Mouse (Mus musculus): ENCODE measurements at regions not wholly inside any gene's neighbourhood (a gene's known extent, or its start where the extent isn't known, plus 50 kb on each side); places are given as distances from the start of the nearest gene placed in this dataset.
"Not testable (repeated sequence)": the region's sequence is repeated elsewhere in the genome, so short reads cannot be mapped to it uniquely, and the experiment has no call there.

DNA sequence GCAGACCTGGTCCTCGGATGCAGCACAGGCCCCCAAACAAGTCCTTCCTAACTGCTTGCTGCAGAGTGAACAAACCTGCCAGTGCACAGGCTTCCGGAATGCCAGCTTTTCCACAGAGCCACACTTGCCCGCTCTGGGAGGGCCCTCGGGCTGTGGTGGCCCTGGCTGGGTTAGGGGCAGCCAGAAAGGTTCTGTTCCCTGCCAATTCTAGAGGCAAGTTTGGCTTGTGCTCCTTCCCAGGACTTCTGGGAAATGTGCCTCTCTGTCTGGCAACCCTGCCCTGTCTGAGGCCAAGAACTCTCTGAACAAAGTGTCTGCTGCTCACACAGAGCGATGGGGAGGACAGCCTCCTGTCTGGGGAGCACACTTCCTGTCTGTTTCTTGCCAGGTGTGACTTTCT, 66.4 kb downstream of the Xrcc2 start:
- peak; percentile 7 to 11 for DNase-seq

DNA sequence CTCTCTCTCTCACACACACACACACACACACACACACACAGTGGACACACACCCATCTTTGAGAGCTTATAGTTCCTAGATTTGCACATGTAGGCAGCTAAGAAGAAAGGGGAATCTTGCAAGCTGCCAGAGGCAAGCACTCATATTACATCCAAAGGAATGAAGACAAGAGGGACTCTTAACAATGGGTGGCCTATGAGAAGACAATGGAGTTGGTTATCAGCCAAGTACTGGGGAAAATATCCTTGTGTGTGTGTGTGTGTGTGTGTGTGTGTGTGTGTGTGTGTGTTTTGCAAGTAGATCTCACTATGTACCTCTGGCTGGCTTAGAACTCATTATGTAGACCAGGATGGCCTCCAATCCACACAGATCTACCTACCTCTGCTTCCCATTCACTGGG, 67.5 kb downstream of the Xrcc2 start:
- DNase-seq: no peak

DNA sequence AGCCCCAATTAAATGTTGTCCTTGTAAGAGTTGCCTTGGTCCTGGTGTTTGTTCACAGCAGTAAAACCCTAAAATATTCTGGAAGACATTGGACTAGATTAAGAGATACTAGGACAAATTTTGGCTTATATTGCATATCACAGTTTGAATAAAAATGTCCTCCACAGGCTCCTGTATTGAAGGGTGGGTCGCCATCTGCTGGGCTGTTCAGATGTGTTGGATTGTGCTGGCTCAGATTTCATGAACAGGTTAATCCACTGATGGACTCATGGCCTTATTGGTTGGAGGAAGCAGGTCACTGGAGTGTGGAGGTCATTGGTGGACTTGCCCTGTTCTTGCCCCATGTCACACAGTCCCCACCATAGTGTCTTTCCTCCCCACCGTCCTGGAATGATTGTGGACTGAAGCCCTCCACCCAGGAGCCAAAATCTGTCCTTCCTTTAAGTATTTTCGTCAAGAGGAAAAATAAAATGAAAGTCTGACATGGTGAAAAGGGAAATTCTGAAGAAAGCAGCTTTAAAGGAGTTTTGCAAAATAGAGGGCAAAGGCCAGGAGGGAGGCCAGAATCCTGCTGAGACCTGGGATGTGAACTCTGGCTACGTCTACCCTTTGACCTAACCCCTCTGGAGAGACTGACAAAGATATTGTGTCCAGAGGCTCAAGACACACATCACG, 72.6 kb downstream of the Xrcc2 start:
- no peak for DNase-seq

DNA sequence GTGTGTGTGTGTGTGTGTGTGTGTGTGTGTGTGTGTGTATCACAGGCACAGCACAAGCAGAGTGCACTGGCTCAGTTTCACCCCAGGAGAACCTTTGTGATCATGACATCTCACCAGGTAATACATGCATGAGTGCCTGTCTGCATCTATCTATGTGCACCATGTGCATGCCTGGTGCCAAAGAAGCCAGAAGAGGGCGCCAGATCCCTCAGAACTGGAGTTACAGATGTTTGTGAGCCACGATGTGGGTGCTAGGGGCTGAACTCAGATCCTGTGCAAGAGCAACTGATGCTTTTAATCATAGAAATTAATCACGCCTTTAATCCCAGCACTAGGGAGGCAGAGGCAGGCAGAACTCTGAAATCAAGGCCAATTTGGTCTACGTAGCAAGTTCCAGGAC, 75.9 kb downstream of the Xrcc2 start:
- DNase-seq: no peak

DNA sequence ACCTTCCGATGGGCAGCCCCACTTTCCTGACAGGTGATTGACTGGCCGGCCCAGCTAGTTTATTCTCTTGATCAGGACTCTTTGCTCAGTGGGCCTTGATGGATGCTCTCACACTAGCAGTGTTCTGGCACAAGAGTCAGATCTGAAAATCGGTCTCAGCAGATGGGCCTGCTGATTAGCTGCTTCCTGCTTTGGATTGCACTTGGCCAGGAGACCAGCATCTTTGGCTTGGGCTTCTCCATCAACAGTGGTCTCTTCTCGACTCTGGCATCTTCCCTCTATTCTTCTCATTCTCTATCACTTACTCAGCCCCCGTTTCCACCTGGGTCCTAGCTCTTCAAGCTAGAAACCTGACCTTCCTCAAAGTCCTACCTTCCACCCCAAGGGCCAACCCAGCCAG, 77.1 kb downstream of the Xrcc2 start:
- no peak for DNase-seq

- DNase-seq: no peak
These were observed 78.5 kb downstream of the Xrcc2 start for GRCm38 (mm10) chr5:25627086-25627485.

DNA sequence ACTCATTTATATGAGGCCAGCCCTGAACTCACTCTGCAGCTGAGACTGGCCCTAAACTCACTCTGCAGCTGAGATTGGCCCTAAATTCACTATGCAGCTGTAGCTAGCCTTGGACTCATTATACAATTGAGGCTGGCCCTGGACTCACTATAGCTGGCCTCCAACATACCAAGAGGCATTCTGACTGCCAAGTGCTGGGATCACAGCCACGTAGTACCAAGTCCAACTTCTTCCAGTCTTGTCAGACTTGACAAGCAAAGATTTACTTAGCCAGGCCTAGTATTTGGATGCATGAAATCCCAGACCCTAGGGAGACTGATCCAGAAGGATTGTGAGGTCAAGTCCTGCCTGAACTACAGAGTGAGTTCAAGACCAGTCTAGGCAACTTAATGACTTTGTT, 81.6 kb downstream of the Xrcc2 start:
- DNase-seq: no peak

GRCm38 (mm10) chr5:25619872-25620271, 85.8 kb downstream of the Xrcc2 start:
- no peak for DNase-seq

GRCm38 (mm10) chr5:25619337-25619736, 86.3 kb downstream of the Xrcc2 start:
- not testable (repeated sequence) for DNase-seq

- no peak for DNase-seq
These were observed 91.0 kb downstream of the Xrcc2 start for GRCm38 (mm10) chr5:25614659-25615061.

DNA sequence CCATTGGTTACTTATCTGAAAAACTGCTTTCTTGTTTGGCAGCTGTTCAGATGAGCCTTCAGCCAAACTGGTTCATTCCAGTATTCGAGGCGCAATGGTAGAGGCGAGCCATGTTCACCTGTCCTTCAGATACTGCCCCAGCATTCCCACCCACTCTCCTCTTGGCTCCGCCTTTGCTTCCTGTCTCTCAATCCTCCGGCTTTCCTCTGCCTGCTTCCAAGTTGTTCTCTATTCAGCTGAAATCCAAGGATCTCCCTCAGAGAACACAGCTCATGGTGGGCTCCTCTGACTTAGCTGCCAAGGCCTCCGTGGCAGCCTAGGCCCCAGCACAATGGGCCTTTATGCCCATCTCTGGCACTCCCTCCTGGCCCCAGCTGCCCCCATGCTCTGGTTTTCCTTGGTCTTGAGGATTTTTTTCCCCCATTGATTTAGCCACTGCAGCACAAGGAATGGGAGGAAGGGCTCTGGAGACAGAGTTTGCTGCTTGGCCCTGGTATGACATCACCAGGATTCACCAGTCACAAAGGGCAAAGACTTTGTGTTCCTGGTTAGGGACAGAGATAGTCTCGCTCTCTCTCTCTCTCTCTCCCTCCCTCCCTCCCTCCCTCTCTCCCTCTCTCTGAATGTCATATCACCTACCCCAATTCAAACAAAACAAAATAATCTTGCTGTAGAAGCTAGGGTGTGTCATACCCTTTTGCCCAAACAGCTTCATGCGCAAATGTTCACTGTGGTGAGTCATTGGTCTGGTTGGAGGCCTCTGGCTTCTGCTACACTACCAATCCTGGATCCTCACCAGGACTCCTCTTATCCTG, 91.6 kb downstream of the Xrcc2 start:
- DNase-seq: no peak

- DNase-seq: no peak
These were observed 93.5 kb downstream of the Xrcc2 start for GRCm38 (mm10) chr5:25612036-25612705.

- no peak for DNase-seq
These were observed 94.0 kb downstream of the Cct8l1 start for GRCm38 (mm10) chr5:25609911-25610310.

DNA sequence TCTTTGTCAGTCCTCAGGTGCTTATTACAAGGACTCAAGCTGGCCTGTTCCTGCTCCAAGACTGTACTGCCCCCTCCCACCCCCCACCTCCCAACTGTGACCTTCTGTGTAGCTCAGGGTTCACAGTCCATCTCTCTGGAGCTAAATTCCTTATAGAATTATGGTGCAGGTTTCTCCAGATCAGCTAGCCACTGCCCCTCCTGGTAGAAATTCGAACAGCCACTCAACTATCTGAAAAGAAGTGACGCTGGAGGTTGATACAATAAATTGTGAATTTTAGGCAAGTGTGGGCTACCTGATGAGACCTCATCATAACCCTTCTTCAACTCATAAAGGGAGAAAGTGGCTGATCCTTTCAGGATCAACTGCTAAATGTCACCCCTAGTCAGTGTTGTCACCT, 86.3 kb downstream of the Cct8l1 start:
- no peak for DNase-seq

DNA sequence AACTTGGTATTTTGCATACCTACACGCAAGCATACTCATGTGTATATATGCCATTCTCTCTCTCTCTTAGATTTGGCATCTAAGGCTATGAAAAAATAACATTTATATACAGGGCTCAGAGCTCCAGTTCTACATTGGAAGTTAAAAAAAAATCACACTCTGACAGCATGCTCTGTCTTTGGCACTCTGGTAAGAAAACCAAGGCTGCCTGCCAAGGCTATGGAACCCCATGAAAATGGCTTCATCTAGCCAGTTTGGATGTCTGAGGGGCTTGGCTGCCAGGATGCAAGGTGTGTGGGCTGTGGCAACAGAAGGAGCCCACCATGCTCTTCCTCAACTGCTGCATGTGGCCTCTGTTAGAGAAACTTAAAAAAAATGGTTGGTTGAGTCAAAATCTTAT, 83.5 kb downstream of the Cct8l1 start:
- no peak for DNase-seq

GRCm38 (mm10) chr5:25597786-25598185, 81.9 kb downstream of the Cct8l1 start:
- DNase-seq: no peak

DNA sequence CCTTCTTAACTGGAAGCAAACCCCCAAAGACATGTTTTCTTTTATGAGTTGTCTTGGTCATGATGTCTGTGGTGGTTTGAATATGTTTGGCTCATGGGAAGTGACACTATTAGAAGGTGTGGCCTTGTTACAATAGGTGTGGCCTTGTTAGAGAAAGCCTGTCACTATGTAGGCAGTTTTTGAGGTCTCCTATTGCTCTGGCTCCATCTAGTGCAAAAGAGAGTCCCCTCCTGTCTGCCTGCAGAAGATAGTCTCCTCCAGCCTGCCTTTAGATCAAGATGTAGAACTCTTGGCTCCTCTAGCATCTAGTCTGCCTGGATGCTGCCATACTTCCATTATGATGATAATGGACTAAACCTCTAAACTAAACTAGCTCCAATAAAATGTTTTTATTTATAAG, 75.8 kb downstream of the Cct8l1 start:
- no peak for DNase-seq
